Mouse (Mus musculus): ENCODE results near the gene Gm13030. TPM values are rescaled to one million over a fixed set of nuclear protein-coding genes. Genes with fewer than 3 reads are reported as not detected.

Gm13030 gene
- not detected for total RNA-seq (2023)

DNA sequence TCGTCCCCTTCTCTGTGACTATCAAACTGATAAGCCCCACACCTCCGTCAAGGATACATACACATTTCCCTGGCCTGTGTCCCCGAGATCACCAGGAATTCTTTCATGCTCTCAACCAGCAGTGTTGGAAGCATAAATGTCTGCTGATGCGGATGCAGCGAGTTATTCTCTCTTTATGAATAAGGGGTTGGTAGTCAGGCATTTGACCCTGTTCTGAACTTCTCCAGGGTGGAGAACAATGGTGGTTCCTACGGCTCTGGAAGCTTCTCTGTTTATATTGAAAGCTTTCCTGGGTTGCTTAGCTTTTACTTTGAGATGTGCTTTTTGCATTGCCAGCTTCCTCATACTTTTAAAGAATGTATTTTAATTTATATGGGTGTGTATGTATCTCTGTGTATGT is at the start of gene Gm13030:
Gene Gm13030, minus strand, starts transcription at position 101 of the 400 bp plus-strand sequence.

DNA sequence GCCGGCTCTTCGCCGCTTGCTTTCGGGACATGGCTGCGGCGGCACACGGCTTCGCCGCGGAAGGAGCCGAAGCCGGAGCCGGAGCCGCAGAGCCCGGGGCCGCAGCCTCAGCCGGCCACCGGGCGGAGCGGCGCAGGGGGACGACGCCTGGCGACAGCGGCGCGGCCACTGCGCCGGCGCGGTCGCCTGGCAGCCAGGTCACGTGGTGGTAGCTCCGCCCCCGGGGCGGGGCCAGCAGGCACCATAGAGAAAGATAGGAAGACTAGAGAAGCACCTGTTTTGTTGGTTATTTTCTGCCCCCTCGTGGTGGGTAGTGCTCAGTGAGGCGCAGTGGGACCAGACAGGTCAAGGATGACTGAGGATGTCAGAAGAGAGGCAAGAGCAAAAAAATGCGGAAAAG is 40.0 kb upstream of the Gm13030 start, which contains the start of gene Otud3:
Gene Otud3, minus strand, starts transcription at position 149 of the 400 bp plus-strand sequence.

DNA sequence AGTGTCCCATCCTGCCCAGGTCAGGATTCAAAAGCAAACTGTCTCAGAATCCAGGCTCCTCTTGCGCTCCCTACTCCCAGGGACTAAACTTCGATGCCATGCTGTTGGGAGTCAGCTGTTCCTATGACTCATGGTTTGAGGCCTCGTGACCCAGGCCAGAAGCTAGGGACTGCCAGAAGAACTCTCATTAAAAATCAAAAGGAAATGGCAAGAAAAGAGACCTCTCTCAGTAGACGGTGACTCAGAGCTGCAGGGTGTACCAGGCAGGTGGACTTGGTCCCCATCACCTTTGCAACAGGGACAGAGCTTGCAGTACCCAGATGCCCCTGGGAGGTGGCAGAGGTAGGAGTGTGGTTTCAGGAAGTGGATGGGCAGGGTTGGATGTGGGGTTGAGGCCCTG is 4.0 kb upstream of the Gm13030 start, which contains the start of gene Pla2g2e:
Gene Pla2g2e, plus strand, starts transcription at position 212 of the 400 bp plus-strand sequence.

GRCm38 (mm10) chr4:138863344-138863998 is 10.3 kb downstream of the Gm13030 start, which contains the start of gene Pla2g5:
TSS of gene Pla2g5 (minus strand) at chr4:138863482.

Other genes with a start within 250 kb of the Gm13030 start
- not detected for gene Vwa5b1, start 238.1 kb downstream of the Gm13030 start, total RNA-seq (2023)
- not detected for gene Pla2g2c, start 149.2 kb downstream of the Gm13030 start, total RNA-seq (2023)
- gene Ubxn10, start 136.8 kb downstream of the Gm13030 start, total RNA-seq (2023): not detected
- not detected for gene Pla2g2f, start 116.3 kb downstream of the Gm13030 start, total RNA-seq (2023)
- under 1 TPM in 1 of 2 experiments, not detected in 1; 0.70 TPM for gene Pla2g2d, start 98.2 kb downstream of the Gm13030 start, total RNA-seq (2023)
- gene Pla2g5, start 10.5 kb downstream of the Gm13030 start, total RNA-seq (2023): not detected
- gene Pla2g2e, start 4.0 kb upstream of the Gm13030 start, total RNA-seq (2023): not detected
- 10 to 100 TPM in 1 of 2 experiments, 1 to 10 TPM in 1; 10.0 to 11.5 TPM for gene Otud3, start 40.0 kb upstream of the Gm13030 start, total RNA-seq (2023)
- not detected for gene Rnf186, start 93.1 kb upstream of the Gm13030 start, total RNA-seq (2023)
- 10 to 100 TPM; 36.7 to 40.3 TPM for gene Tmco4, start 98.9 kb upstream of the Gm13030 start, total RNA-seq (2023)
- gene Htr6, start 201.6 kb upstream of the Gm13030 start, total RNA-seq (2023): not detected
- 1 to 10 TPM in 1 of 2 experiments, not detected in 1; 1.1 TPM for gene Nbl1, start 219.0 kb upstream of the Gm13030 start, total RNA-seq (2023)

Measured in B cell, adult 67 days (primary cell).